Mouse (Mus musculus) MEL (cell line): ENCODE results near the gene Arhgap42. TPM values are rescaled to one million over a fixed set of nuclear protein-coding genes. Genes with fewer than 3 reads are reported as not detected.

Experiments used
- DNase-seq: peaks from one replicate; pipeline ENCODE4 v3.0.0; 2011; ENCODE audit warnings: low read depth, low spot score
- H3K27ac ChIP-seq: 2 replicates; pipeline ENCODE4 v1.5.1; 2012; ENCODE audit warnings: low read depth, mild to moderate bottlenecking, control low read depth, low read length, moderate library complexity; ENCODE audit not compliant: control insufficient read depth
- H3K27me3 ChIP-seq, 2 experiments: fragments of 150-350 bp in 1 of 2; sonication (generic) in 1 of 2; 2 replicates each; pipeline ENCODE4 v1.6.1; 2012; ENCODE audit warnings: low read length in 2 of 2, mild to moderate bottlenecking in 2 of 2, improper control_type of control experiment in 1 of 2, moderate library complexity in 1 of 2; ENCODE audit not compliant: insufficient read depth in 2 of 2, control insufficient read depth in 1 of 2
- H3K36me3 ChIP-seq, 2 experiments: 2 replicates each; pipeline ENCODE4 v1.6.1; 2012 to 2014; ENCODE audit warnings: low read length in 2 of 2, improper control_type of control experiment in 1 of 2, inconsistent platforms in 1 of 2, mild to moderate bottlenecking in 1 of 2; ENCODE audit not compliant: insufficient read depth in 2 of 2, control insufficient read depth in 1 of 2
- H3K4me1 ChIP-seq, 2 experiments: fragments of 150-350 bp in 1 of 2; sonication (generic) in 1 of 2; 2 replicates each; pipeline ENCODE4 v1.6.1; 2012; ENCODE audit warnings: low read length in 2 of 2, improper control_type of control experiment in 1 of 2, mild to moderate bottlenecking in 1 of 2; ENCODE audit not compliant: insufficient read depth in 2 of 2, control insufficient read depth in 1 of 2
- H3K4me3 ChIP-seq, 2 experiments: fragments of 150-350 bp in 1 of 2; sonication (generic) in 1 of 2; 2 replicates each; pipeline ENCODE4 v1.5.1; 2012; ENCODE audit warnings: low read depth in 2 of 2, low read length in 2 of 2, mild to moderate bottlenecking in 2 of 2, moderate library complexity in 2 of 2, control low read depth in 1 of 2, improper control_type of control experiment in 1 of 2; ENCODE audit not compliant: control insufficient read depth in 1 of 2, insufficient read depth in 1 of 2
- H3K79me2 ChIP-seq: 2 replicates; pipeline ENCODE4 v1.6.1; 2012; ENCODE audit warnings: mild to moderate bottlenecking, low read length, moderate library complexity; ENCODE audit not compliant: control insufficient read depth, poor library complexity, insufficient read depth
- H3K9ac ChIP-seq: 2 replicates; pipeline ENCODE4 v1.6.1; 2012; ENCODE audit warnings: low read depth, mild to moderate bottlenecking, control low read depth, low read length, moderate library complexity; ENCODE audit not compliant: control insufficient read depth, poor library complexity, severe bottlenecking
- H3K9me3 ChIP-seq: fragments of 150-350 bp; sonication (generic); replicated peaks from 2 replicates; pipeline ENCODE4 v1.6.1; 2012; ENCODE audit warnings: mild to moderate bottlenecking, low read length, improper control_type of control experiment, moderate library complexity; ENCODE audit not compliant: insufficient read depth
- HCFC1 ChIP-seq: IDR thresholded peaks from 2 replicates; pipeline ENCODE4 v1.6.1; 2012; ENCODE audit warnings: low read depth, mild to moderate bottlenecking, inconsistent platforms, low read length, improper control_type of control experiment, moderate library complexity
- KAT2A ChIP-seq: conservative IDR thresholded peaks from 2 replicates; pipeline ENCODE4 v1.6.1; 2012; ENCODE audit warnings: low read depth, low read length, improper control_type of control experiment, inconsistent platforms
- MXI1 ChIP-seq: IDR thresholded peaks from 2 replicates; pipeline ENCODE4 v1.6.1; 2011; ENCODE audit warnings: mild to moderate bottlenecking, low read depth, low read length, improper control_type of control experiment
- MYB ChIP-seq: IDR thresholded peaks from 2 replicates; pipeline ENCODE4 v1.6.1; 2011; ENCODE audit warnings: mild to moderate bottlenecking, low read depth, low read length, improper control_type of control experiment
- MYC ChIP-seq: IDR thresholded peaks from 2 replicates; pipeline ENCODE4 v1.6.1; 2011; ENCODE audit warnings: low read depth, mild to moderate bottlenecking, low read length, improper control_type of control experiment, moderate library complexity
- POLR2AphosphoS2 ChIP-seq: IDR thresholded peaks from 2 replicates; pipeline ENCODE4 v1.6.1; 2011; ENCODE audit warnings: low read length, improper control_type of control experiment
- POLR2AphosphoS5 ChIP-seq: IDR thresholded peaks from 2 replicates; pipeline ENCODE4 v1.6.1; 2012; ENCODE audit warnings: low read depth, borderline replicate concordance, mild to moderate bottlenecking, inconsistent platforms, low read length, moderate library complexity, mixed read lengths
- RAD21 ChIP-seq: IDR thresholded peaks from 2 replicates; pipeline ENCODE4 v1.6.1; 2011; ENCODE audit warnings: mild to moderate bottlenecking, low read depth, low read length, improper control_type of control experiment
- RCOR1 ChIP-seq: IDR thresholded peaks from 2 replicates; pipeline ENCODE4 v1.6.1; 2012; ENCODE audit warnings: low read depth, mild to moderate bottlenecking, inconsistent platforms, low read length, improper control_type of control experiment
- TCF12 ChIP-seq: IDR thresholded peaks from 2 replicates; pipeline ENCODE4 v1.6.1; 2014; ENCODE audit warnings: low read depth, mild to moderate bottlenecking, inconsistent platforms, low read length, improper control_type of control experiment, moderate library complexity
- USF1 ChIP-seq: IDR thresholded peaks from 2 replicates; pipeline ENCODE4 v1.6.1; 2014; ENCODE audit warnings: low read depth, mild to moderate bottlenecking, inconsistent platforms, low read length, improper control_type of control experiment, moderate library complexity
- ZKSCAN1 ChIP-seq: IDR thresholded peaks from 2 replicates; pipeline ENCODE4 v1.6.1; 2012; ENCODE audit warnings: low read depth, mild to moderate bottlenecking, inconsistent platforms, low read length, improper control_type of control experiment, moderate library complexity
- ZMIZ1 ChIP-seq: IDR thresholded peaks from 2 replicates; pipeline ENCODE4 v1.6.1; 2012; ENCODE audit warnings: low read depth, mild to moderate bottlenecking, inconsistent platforms, low read length, improper control_type of control experiment, moderate library complexity
- ZNF384 ChIP-seq: IDR thresholded peaks from 2 replicates; pipeline ENCODE4 v1.6.1; 2012; ENCODE audit warnings: low read depth, mild to moderate bottlenecking, inconsistent platforms, low read length, improper control_type of control experiment
- polyA plus RNA-seq, 2 experiments: library from polyadenylated mRNA; stranded (reverse) in 1 of 2; unstranded in 1 of 2; fragments of >175 nt in 1 of 2; fragments of >200 nt in 1 of 2; gene quantifications; 2 replicates each; pipeline versions ENCODE4 v1.2.1 to v1.2.4; 2012; ENCODE audit warnings: low replicate concordance in 2 of 2, low read depth in 1 of 2; ENCODE audit not compliant: insufficient read length in 2 of 2, insufficient read depth in 1 of 2, missing spikeins in 1 of 2
- total RNA-seq: library from RNA; depleted of rRNA; stranded (reverse); fragments of 300-350 nt; gene quantifications from 2 replicates; pipeline ENCODE4 v1.2.3, GENCODE M21; 2012

Arhgap42 gene
- total and polyA plus RNA-seq, 3 experiments = not detected

DNA sequence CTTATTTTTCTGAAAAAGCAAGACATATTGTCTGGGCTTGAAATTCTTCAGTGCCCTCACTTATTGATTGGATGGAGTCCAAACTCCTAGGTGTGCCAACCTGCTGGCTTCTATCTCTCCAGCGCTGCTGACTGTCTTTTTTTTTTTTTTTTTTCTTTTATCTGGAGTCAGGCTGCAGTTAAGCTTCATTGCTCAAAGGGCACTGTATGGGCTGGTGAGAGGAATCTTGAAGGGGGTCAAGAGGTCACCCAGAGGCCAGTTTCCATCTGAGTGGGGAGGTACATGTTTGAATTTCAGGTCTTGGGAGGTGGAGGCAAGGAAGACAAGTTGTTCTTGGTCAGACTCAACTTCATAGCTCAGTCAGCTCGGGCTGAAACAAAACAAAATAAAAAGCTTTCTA lies 9.6 kb upstream of the Arhgap42 start:
- H3K4me3 ChIP-seq = no peak overlapping the region
- DNase-seq = no peak
- no peak for TF ChIP-seq TCF12
- TF ChIP-seq MYC = no peak
- no peak for TF ChIP-seq HCFC1
- TF ChIP-seq POLR2AphosphoS2 = no peak
- no peak for TF ChIP-seq ZKSCAN1
- TF ChIP-seq ZNF384 = no peak
- TF ChIP-seq MXI1 = no peak
- TF ChIP-seq MYB = no peak
- TF ChIP-seq, all 39 proteins: peak for 0
- H3K36me3 ChIP-seq = no peaks in the 10 kb centered on the region
- no peak overlapping the region for H3K27ac ChIP-seq
- H3K79me2 ChIP-seq = no peaks in the 10 kb centered on the region
- no peaks in the 10 kb centered on the region for H3K27me3 ChIP-seq
- no peak overlapping the region for H3K9ac ChIP-seq
- H3K9me3 ChIP-seq = no peaks in the 10 kb centered on the region
- no peaks in the 10 kb centered on the region for H3K4me1 ChIP-seq

GRCm38 (mm10) chr9:9245994-9246393 lies 7.1 kb upstream of the Arhgap42 start:
- no peak overlapping the region for H3K9ac ChIP-seq
- no peaks in the 10 kb centered on the region for H3K4me1 ChIP-seq
- no peaks in the 10 kb centered on the region for H3K36me3 ChIP-seq
- no peak for TF ChIP-seq KAT2A
- TF ChIP-seq TCF12 = no peak
- H3K27ac ChIP-seq = no peak overlapping the region
- no peaks in the 10 kb centered on the region for H3K9me3 ChIP-seq
- no peaks in the 10 kb centered on the region for H3K79me2 ChIP-seq
- no peak for DNase-seq
- no peak overlapping the region for H3K4me3 ChIP-seq
- H3K27me3 ChIP-seq = no peaks in the 10 kb centered on the region

- H3K27ac ChIP-seq = no peak overlapping the region
- no peaks in the 10 kb centered on the region for H3K4me1 ChIP-seq
- no peaks in the 10 kb centered on the region for H3K36me3 ChIP-seq
- H3K4me3 ChIP-seq = no peak overlapping the region
- no peaks in the 10 kb centered on the region for H3K79me2 ChIP-seq
- no peaks in the 10 kb centered on the region for H3K9me3 ChIP-seq
- H3K9ac ChIP-seq = no peak overlapping the region
- H3K27me3 ChIP-seq = no peaks in the 10 kb centered on the region
- DNase-seq = no peak
- TF ChIP-seq ZMIZ1 = no peak
- TF ChIP-seq RAD21 = no peak
- TF ChIP-seq USF1 = no peak
- no peak for TF ChIP-seq POLR2AphosphoS5
- no peak for TF ChIP-seq RCOR1
- TF ChIP-seq, all 39 proteins: peak for 0
Observed at GRCm38 (mm10) chr9:9243834-9244233, 4.9 kb upstream of the Arhgap42 start.
